21 mouse cellular contexts compared by ENCODE assay signal in the genomic region with DNA sequence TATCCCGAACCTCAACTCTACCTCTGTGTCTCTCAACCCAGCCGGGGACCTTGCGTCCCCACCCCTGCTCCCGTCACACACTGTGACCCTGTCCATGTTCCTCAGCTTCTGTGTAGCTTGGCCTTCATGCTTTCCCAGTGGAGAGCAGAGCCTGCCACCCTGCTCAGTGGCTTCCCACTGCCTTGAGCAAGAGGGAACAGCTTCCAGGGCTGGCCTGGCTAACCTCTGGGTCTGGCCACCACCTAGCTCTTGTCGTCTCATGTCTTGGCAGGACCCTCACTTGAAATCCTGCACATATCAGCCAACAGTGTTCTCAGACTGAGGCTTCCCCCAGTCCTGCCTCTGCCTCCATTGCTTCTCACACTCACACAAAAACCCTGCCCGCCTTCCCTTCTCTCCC. TPM values are rescaled to one million over a fixed set of nuclear protein-coding genes. Genes with fewer than 3 reads are reported as not detected.
DNase-seq lines count a peak whose midpoint lies in the region; ATAC-seq and TF ChIP-seq lines count a peak whose summit lies in the region.
"Had no signal": no experiment of that assay in that cellular context is flagged by ENCODE, and none has a peak within 500 bp of the region (broad histone marks: within the 10 kb centered on the region; RNA-seq: fewer than 3 reads in every experiment).

No protein-coding gene starts in this region.

- H3K9ac ChIP-seq in embryonic facial prominence, embryonic 12.5 days, result no peak overlapping the region
- H3K9ac ChIP-seq: embryonic facial prominence, embryonic 13.5 days; embryonic facial prominence, embryonic 15.5 days had no signal

- H3K4me2 ChIP-seq in embryonic facial prominence, embryonic 12.5 days (replicated peaks), result no peak overlapping the region
- H3K4me2 ChIP-seq: embryonic facial prominence, embryonic 13.5 days; embryonic facial prominence, embryonic 15.5 days had no signal

- TF ChIP-seq CTCF in gastrocnemius, adult 2 months (IDR thresholded peaks at IDR 0.05), result no peak

- peaks cover 24% of the 10 kb centered on the region for H3K4me1 ChIP-seq in heart, embryonic 10.5 days
- peaks cover 17% of the 10 kb centered on the region; the same call in 1 of the 2 replicates for H3K4me1 ChIP-seq in embryonic facial prominence, embryonic 12.5 days

- no peak overlapping the region for H3K27ac ChIP-seq in gastrocnemius, adult 2 months
- H3K27ac ChIP-seq in heart, embryonic 10.5 days, result peak overlapping the region; percentile 42; the same call in 1 of the 2 replicates
- 0 out of 2 replicates have a peak overlapping the region, but pooled peaks have one; percentile 17 for H3K27ac ChIP-seq in embryonic facial prominence, embryonic 12.5 days
- H3K27ac ChIP-seq: embryonic facial prominence, embryonic 13.5 days; embryonic facial prominence, embryonic 15.5 days had no signal

- no peaks in the 10 kb centered on the region for H3K27me3 ChIP-seq in heart, embryonic 10.5 days (ENCODE audit: insufficient read depth, poor library complexity, severe bottlenecking)
- no peaks in the 10 kb centered on the region for H3K27me3 ChIP-seq in embryonic facial prominence, embryonic 12.5 days
- H3K27me3 ChIP-seq: embryonic facial prominence, embryonic 13.5 days; embryonic facial prominence, embryonic 15.5 days had no signal

- H3K36me3 ChIP-seq in heart, embryonic 10.5 days, result no peaks in the 10 kb centered on the region
- H3K36me3 ChIP-seq in embryonic facial prominence, embryonic 12.5 days, result no peaks in the 10 kb centered on the region
- H3K36me3 ChIP-seq: embryonic facial prominence, embryonic 13.5 days; embryonic facial prominence, embryonic 15.5 days had no signal

- WGBS in heart, embryonic 10.5 days, result 76% methylated on average over 6 of the region's 6 CpGs
- WGBS in embryonic facial prominence, embryonic 12.5 days, result 84% methylated on average over 6 of the region's 6 CpGs

- intact Hi-C loops in gastrocnemius, adult 2 months (cut with DNase I), result no loop called here
- intact Hi-C loops in gastrocnemius, postnatal 36 days (cut with DNase I), result no loop called here

- ATAC-seq in embryonic facial prominence, embryonic 12.5 days (ENCODE audit: insufficient number of reproducible peaks, insufficient read depth, low FRiP score, low TSS enrichment), result no peak
- ATAC-seq: forebrain, embryonic 14.5 days; forebrain, embryonic 16.5 days had no signal

- no peak overlapping the region for H3K4me3 ChIP-seq in gastrocnemius, adult 2 months
- no peak overlapping the region for H3K4me3 ChIP-seq in heart, embryonic 10.5 days
- H3K4me3 ChIP-seq in embryonic facial prominence, embryonic 12.5 days, result no peak overlapping the region
- H3K4me3 ChIP-seq: embryonic facial prominence, embryonic 13.5 days; embryonic facial prominence, embryonic 15.5 days; erythroblast, embryonic 14.5 days had no signal

- peak; percentile 11 for DNase-seq in gastrocnemius, adult 2 months
- no peak for DNase-seq in gastrocnemius, postnatal 36 days
- no peak for DNase-seq in heart, embryonic 10.5 days (ENCODE audit: low spot score)
- no peak for DNase-seq in heart, postnatal 4 days
- no peak for DNase-seq in spleen, postnatal 14 days (ENCODE audit: low spot score in 2 of 2)
- DNase-seq: adrenal gland, adult 2 months; adrenal gland, postnatal 10 days; adrenal gland, postnatal 25 days; cerebellum, adult 11 months; cerebellum, adult 18-20 months; cerebellum, adult 8-10 months; cerebellum, adult 9-11 months; cerebellum, postnatal 14 days; cerebellum, postnatal 36 days; embryo, embryonic 11 days had no signal

- H3K9me3 ChIP-seq in heart, embryonic 10.5 days, result no peaks in the 10 kb centered on the region
- H3K9me3 ChIP-seq in embryonic facial prominence, embryonic 12.5 days, result no peaks in the 10 kb centered on the region
- H3K9me3 ChIP-seq: embryonic facial prominence, embryonic 13.5 days; embryonic facial prominence, embryonic 15.5 days had no signal

RNA-seq across cellular contexts. Expression of a gene that starts 12.1 kb away (rescaled TPM):
- total RNA-seq in gastrocnemius, adult 2 months (2021), result 1 to 10 TPM; 5.6 to 8.1 TPM
- 1 to 10 TPM; 4.3 to 5.7 TPM for total RNA-seq in gastrocnemius, postnatal 36 days (2021)
- 3.2 and 3.7 TPM in 2 replicates for polyA plus RNA-seq in heart, embryonic 10.5 days (2016; fragmentation: Nextera tagmentation; extraction: Ambion mirVana)
- 10 to 100 TPM; 18.8 to 19.3 TPM for total RNA-seq in heart, postnatal 4 days (2021)
- 4.5 and 4.9 TPM in 2 replicates for polyA plus RNA-seq in embryonic facial prominence, embryonic 12.5 days (2016; fragmentation: Nextera tagmentation; extraction: Ambion mirVana)
